Mouse (Mus musculus): ENCODE measurements at regions not wholly inside any gene's neighbourhood (a gene's known extent, or its start where the extent isn't known, plus 50 kb on each side); places are given as distances from the start of the nearest gene placed in this dataset.

DNA sequence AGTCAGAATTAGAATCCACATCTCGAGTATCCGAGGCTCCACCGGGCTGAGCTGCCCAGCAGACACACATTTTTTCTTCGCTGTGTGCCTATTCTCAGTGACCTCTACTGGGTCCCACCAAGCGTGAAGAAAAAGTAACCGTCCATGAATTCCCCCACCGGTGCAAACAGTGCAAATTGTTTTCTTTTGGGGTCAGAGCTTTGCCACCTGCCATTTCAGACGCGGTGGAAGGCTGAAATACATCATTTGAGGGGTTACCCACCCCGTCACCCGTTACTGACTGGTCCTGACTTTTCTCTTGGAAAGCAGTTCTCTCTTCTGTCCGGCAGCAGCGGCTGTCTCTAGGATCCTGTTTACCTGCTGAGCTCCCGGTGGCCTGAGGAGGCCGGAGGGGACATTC lies 105.7 kb downstream of the Gpat3 start:
- Histone ChIP-seq H3K4me3 (ENCODE audit: low read depth, low read length) (no peak overlapping the region), H3K4me1 (ENCODE audit: control insufficient read depth, insufficient read depth, insufficient read length, low read length) (no peaks in the 10 kb centered on the region), H3K27ac (ENCODE audit: insufficient read depth, low read depth, low read length) (no peak overlapping the region), H3K27me3 (ENCODE audit: control insufficient read depth, insufficient read depth, low read length) (no peaks in the 10 kb centered on the region), H3K36me3 (ENCODE audit: control insufficient read depth, insufficient read depth, low read length) (no peaks in the 10 kb centered on the region)
- 59% methylated on average over 15 of the region's 15 CpGs for WGBS
- TF ChIP-seq CTCF (IDR thresholded peaks at IDR 0.05; ENCODE audit: extremely low read depth, insufficient read length, insufficient replicate concordance, low read depth, low read length) (no peak), POLR2A (IDR thresholded peaks at IDR 0.05; ENCODE audit: low read depth, low read length) (no peak)
